Mouse (Mus musculus): ENCODE results near the gene Ccnd3. TPM values are rescaled to one million over a fixed set of nuclear protein-coding genes. Genes with fewer than 3 reads are reported as not detected.

Gene Ccnd3
- polyA plus RNA-seq, 1 experiment from 2014 or later: 301 TPM

DNA sequence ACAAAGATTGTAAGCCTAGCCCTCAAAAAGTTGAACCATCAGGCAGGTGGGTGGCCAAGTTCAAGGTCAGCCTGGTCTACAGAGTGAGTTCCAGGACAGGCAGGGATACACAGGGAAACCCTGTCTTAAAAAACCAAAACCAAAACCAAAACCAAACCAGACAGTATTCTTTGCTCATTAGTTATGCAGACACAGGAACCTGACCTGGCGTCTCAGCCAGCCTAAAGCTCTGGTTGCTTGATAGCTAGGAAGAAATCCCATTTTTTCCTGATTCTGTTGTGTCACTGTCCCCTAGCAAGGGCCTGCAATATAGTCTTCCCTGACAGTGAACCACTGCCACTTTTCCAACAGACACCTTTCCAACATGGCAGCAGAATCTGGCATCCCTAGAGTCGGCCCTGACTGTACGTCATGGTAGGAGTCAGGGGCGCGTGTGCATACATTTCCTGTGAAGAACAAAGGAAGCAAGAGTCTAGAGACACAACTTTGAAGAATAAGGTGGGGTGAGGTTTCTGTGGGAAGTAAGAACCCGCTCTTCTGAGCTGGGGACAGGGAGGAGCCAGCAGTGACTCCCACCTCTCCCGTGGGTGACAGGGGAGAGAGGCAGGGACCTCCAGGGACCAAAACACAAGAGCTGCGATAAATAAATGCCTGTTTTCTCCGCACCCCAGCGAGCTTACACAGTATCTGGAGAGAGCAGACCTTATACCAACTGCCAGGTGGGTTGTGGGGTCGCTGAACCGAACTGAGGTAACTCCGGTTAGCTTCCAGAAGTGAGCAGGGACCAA, 95.9 kb downstream of the Ccnd3 start:
- Histone ChIP-seq H3K4me3 (ENCODE audit: low read length) (no peak overlapping the region), H3K4me2 (replicated peaks; ENCODE audit: low read depth, low read length) (no peak overlapping the region), H3K9me3 (ENCODE audit: low read length) (no peaks in the 10 kb centered on the region), H3K36me3 (ENCODE audit: insufficient read depth, low read length) (peaks cover 62% of the 10 kb centered on the region), H3K4me1 (ENCODE audit: insufficient read depth, low read length) (peaks cover 35% of the 10 kb centered on the region), H3K27me3 (ENCODE audit: insufficient read depth, low read length) (no peaks in the 10 kb centered on the region), H3K27ac (ENCODE audit: low read length) (no peak overlapping the region), H3K9ac (replicated peaks; ENCODE audit: low read length) (no peak overlapping the region)
- ATAC-seq (ENCODE audit: low FRiP score, low TSS enrichment): no peak
- 82% methylated on average over 13 of the region's 13 CpGs for WGBS

DNA sequence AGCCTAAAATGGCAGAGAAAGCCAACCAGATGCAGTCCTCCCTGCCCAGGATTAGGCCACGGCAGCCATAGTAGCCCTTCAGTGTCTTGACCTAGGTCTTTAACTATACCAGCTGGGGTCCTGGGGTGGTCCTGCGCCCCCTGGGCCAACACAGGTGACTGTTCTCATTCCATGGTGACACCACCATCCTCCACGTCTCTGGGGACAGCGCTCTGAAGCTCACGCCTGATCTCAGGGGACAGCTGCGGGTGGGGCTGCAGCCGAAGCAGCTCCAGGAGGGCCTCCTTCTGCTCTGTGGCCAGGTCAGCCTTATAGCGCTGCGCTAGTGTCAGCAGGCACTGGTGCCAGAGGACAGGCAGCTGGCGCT, 96.5 kb downstream of the Ccnd3 start:
- ATAC-seq (ENCODE audit: low FRiP score, low TSS enrichment): no peak
- Histone ChIP-seq H3K27ac (ENCODE audit: low read length) (no peak overlapping the region), H3K27me3 (ENCODE audit: insufficient read depth, low read length) (no peaks in the 10 kb centered on the region), H3K4me3 (ENCODE audit: low read length) (no peak overlapping the region), H3K36me3 (ENCODE audit: insufficient read depth, low read length) (peaks cover 66% of the 10 kb centered on the region), H3K4me2 (replicated peaks; ENCODE audit: low read depth, low read length) (no peak overlapping the region), H3K9ac (replicated peaks; ENCODE audit: low read length) (no peak overlapping the region), H3K9me3 (ENCODE audit: low read length) (no peaks in the 10 kb centered on the region), H3K4me1 (ENCODE audit: insufficient read depth, low read length) (peaks cover 29% of the 10 kb centered on the region)
- 84% methylated on average over 10 of the region's 10 CpGs for WGBS

DNA sequence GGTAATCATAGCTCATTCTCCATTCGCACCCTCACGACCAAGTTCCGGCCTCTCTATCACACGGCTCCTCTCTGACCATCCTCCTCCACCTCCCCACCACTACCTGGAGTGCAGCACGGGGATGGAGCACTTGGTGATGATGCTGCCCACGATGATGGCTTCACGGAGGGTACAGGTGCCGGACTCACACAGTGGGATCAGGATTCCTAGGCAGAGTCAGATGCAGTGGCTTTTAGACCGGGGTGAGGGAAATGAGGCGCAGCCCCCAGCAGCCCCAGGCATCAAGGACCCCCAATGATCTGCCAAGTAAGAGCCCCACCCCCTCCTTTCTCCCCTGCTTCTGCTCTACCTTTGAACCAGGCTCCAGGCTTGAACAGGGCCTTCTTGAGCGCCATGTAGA, 97.4 kb downstream of the Ccnd3 start:
- Histone ChIP-seq H3K4me3 (ENCODE audit: low read length) (no peak overlapping the region), H3K27me3 (ENCODE audit: insufficient read depth, low read length) (no peaks in the 10 kb centered on the region), H3K27ac (ENCODE audit: low read length) (no peak overlapping the region), H3K4me2 (replicated peaks; ENCODE audit: low read depth, low read length) (no peak overlapping the region), H3K9me3 (ENCODE audit: low read length) (no peaks in the 10 kb centered on the region), H3K9ac (replicated peaks; ENCODE audit: low read length) (no peak overlapping the region), H3K4me1 (ENCODE audit: insufficient read depth, low read length) (peaks cover 20% of the 10 kb centered on the region), H3K36me3 (ENCODE audit: insufficient read depth, low read length) (peaks cover 70% of the 10 kb centered on the region)
- WGBS: 91% methylated on average over 11 of the region's 11 CpGs
- ATAC-seq (ENCODE audit: low FRiP score, low TSS enrichment): no peak

DNA sequence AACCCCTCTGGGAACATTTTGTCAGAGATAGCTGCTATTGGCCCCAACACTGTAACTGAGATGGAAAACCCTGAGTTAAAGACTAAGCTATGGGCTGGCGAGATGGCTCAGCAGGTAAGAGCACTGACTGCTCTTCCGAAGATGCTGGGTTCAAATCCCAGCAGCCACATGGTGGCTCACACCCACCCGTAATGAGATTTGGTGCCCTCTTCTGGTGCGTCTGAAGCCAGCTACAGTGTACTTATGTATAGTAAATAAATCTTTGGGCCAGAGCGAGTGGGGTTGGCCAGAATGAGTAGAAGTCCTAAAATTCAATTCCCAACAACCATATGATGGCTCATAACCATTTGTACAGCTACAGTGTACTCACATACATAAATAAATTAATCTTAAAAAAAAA, 101.4 kb downstream of the Ccnd3 start:
- no peaks in the 10 kb centered on the region for H3K9me3 ChIP-seq (ENCODE audit: low read length)
- no peak overlapping the region for H3K27ac ChIP-seq (ENCODE audit: low read length)
- ATAC-seq (ENCODE audit: low FRiP score, low TSS enrichment): no peak
- peaks cover 47% of the 10 kb centered on the region for H3K36me3 ChIP-seq (ENCODE audit: insufficient read depth, low read length)
- 65% methylated on average over 5 of the region's 5 CpGs for WGBS
- no peak overlapping the region for H3K9ac ChIP-seq (replicated peaks; ENCODE audit: low read length)
- H3K4me3 ChIP-seq (ENCODE audit: low read length): no peak overlapping the region
- peaks cover 10% of the 10 kb centered on the region for H3K4me1 ChIP-seq (ENCODE audit: insufficient read depth, low read length)
- no peaks in the 10 kb centered on the region for H3K27me3 ChIP-seq (ENCODE audit: insufficient read depth, low read length)
- no peak overlapping the region for H3K4me2 ChIP-seq (replicated peaks; ENCODE audit: low read depth, low read length)

DNA sequence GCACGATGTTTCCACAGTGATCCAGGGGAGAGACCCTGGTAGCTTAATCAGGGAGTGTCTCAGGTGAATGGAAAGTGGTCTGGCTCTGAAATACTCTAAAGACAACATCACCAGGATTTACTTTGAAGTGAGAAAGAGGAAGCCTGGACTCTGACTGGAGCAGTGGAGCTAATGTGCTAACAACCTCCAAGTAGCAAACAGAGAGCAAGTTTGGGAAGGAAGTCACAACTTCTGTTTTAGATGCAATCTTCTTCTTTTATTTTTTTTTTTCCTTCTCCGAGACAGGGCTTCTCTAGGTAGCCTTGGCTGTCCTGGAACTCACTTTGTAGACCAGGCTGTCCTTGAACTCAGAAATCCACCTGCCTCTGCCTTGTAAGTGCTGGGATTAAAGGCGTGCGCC, 104.3 kb downstream of the Ccnd3 start:
- no peak for ATAC-seq (ENCODE audit: low FRiP score, low TSS enrichment)
- no peaks in the 10 kb centered on the region for H3K27me3 ChIP-seq (ENCODE audit: insufficient read depth, low read length)
- H3K9ac ChIP-seq (replicated peaks; ENCODE audit: low read length): no peak overlapping the region
- peaks cover 24% of the 10 kb centered on the region for H3K36me3 ChIP-seq (ENCODE audit: insufficient read depth, low read length)
- no peak overlapping the region for H3K4me2 ChIP-seq (replicated peaks; ENCODE audit: low read depth, low read length)
- WGBS: 91% methylated on average over 4 of the region's 4 CpGs
- H3K9me3 ChIP-seq (ENCODE audit: low read length): no peaks in the 10 kb centered on the region
- H3K4me1 ChIP-seq (ENCODE audit: insufficient read depth, low read length): peaks cover 20% of the 10 kb centered on the region
- no peak overlapping the region for H3K27ac ChIP-seq (ENCODE audit: low read length)
- H3K4me3 ChIP-seq (ENCODE audit: low read length): no peak overlapping the region

DNA sequence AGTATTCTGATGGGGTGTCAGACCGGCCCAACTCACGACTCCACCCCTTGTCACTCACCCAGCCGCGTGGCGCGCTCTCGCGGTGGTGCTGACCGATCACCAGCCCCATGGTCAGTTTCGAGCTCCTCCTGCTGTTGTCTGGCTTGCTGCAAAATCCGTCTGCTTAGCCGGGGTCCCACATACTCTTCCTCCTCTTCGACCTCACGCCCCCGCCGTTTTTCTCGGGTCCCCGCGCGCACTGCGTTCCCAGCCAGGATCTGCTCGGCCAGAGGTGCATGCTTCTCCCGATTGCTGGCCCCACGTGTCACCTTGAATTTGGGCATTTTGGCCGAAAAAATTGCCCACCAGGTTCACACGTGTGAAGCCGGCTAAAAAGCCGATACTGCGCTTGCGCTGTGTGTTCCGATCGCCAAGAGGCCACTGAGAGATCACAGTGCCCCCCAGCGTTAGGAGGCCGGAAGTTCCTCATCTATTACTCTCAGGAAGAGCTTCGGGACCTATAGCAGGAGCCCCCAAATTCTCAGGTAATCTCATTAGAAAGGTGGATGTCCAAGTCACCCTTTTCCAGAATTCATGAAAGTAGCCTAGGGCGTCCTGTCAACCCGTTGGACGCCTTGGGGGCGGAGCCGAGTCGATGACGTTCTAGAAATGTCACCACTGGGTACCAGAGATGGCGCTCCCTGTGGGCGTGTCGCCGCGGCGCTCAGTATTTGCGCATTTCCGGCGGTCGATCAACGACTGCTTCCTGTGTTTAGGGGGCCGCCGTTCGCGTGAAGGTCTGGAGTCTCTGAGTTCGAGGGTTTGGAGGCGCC, 106.2 kb downstream of the Ccnd3 start, which contains the start of the genes Bysl, Med20 and Gm20517:
Gene Bysl, minus strand, starts transcription at position 644 of the 812 bp plus-strand sequence.
Gene Med20, plus strand, starts transcription at position 734 of the 812 bp plus-strand sequence.
Gene Gm20517, plus strand, starts transcription at position 741 of the 812 bp plus-strand sequence.
- peak within 1 kb of the TSS; percentile 89 for H3K4me2 ChIP-seq (replicated peaks; ENCODE audit: low read depth, low read length)
- peak within 1 kb of the TSS; percentile 82 for H3K9ac ChIP-seq (replicated peaks; ENCODE audit: low read length)
- H3K36me3 ChIP-seq (ENCODE audit: insufficient read depth, low read length): peaks cover 12% of the 10 kb centered on the region; the same call in 1 of the 2 replicates
- under 1% methylated on average over 59 of the region's 59 CpGs for WGBS
- peaks cover 20% of the 10 kb centered on the region for H3K4me1 ChIP-seq (ENCODE audit: insufficient read depth, low read length)
- H3K27ac ChIP-seq (ENCODE audit: low read length): peak within 1 kb of the TSS; percentile 52
- ATAC-seq (ENCODE audit: low FRiP score, low TSS enrichment): peak; percentile 94
- no peaks in the 10 kb centered on the region for H3K9me3 ChIP-seq (ENCODE audit: low read length)
- H3K27me3 ChIP-seq (ENCODE audit: insufficient read depth, low read length): no peaks in the 10 kb centered on the region
- H3K4me3 ChIP-seq (ENCODE audit: low read length): peak within 1 kb of the TSS; percentile 90

DNA sequence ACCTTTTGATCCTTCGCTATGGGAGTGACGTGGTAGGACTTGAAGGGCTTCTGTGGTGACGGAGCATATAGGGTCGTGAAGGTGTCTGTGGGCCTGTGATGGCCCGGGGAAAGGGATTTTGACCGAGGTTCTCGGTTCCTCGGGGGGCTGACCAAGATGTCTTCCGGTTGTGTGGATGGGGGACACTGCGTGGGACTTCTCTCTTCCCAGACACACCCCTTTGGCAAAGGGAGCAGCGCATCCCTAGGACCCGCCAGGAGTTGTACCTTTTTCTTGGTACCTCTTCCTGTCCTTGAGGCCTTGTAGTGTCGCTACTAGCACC, 106.8 kb downstream of the Ccnd3 start:
- 0% methylated on average over 13 of the region's 13 CpGs for WGBS
- H3K9me3 ChIP-seq (ENCODE audit: low read length): no peaks in the 10 kb centered on the region
- H3K4me2 ChIP-seq (replicated peaks; ENCODE audit: low read depth, low read length): peak overlapping the region; percentile 89
- peak overlapping the region; percentile 82 for H3K9ac ChIP-seq (replicated peaks; ENCODE audit: low read length)
- peaks cover 20% of the 10 kb centered on the region for H3K4me1 ChIP-seq (ENCODE audit: insufficient read depth, low read length)
- peak; percentile 2; the same call in 1 of the 2 replicates for ATAC-seq (ENCODE audit: low FRiP score, low TSS enrichment)
- peaks cover 9% of the 10 kb centered on the region; the same call in 1 of the 2 replicates for H3K36me3 ChIP-seq (ENCODE audit: insufficient read depth, low read length)
- peak overlapping the region; percentile 90 for H3K4me3 ChIP-seq (ENCODE audit: low read length)
- no peak overlapping the region for H3K27ac ChIP-seq (ENCODE audit: low read length)
- no peaks in the 10 kb centered on the region for H3K27me3 ChIP-seq (ENCODE audit: insufficient read depth, low read length)

DNA sequence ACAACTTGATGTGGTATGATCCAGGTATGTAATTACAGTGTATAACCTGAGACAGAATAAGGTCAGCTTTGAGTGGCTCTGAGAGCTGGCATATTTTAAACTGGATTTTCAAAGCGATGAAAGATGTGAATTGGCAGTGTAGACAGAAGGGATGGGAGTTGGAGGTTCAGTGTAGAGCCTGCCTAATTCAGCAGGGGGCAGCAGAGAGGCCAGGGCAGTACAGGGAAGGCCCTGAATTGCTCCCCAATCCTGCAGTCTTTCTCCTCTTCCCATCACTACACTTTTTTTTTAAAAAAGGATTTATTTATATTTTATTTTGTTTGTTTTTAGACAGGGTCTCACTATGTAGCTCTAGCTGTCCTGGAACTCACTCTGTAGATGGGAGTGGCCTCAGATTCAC, 109.2 kb downstream of the Ccnd3 start:
- 88% methylated on average over 1 of the region's 1 CpGs for WGBS
- ATAC-seq (ENCODE audit: low FRiP score, low TSS enrichment): no peak
- Histone ChIP-seq H3K4me2 (replicated peaks; ENCODE audit: low read depth, low read length) (no peak overlapping the region), H3K9ac (replicated peaks; ENCODE audit: low read length) (no peak overlapping the region), H3K36me3 (ENCODE audit: insufficient read depth, low read length) (peaks cover 20% of the 10 kb centered on the region), H3K27ac (ENCODE audit: low read length) (no peak overlapping the region), H3K27me3 (ENCODE audit: insufficient read depth, low read length) (no peaks in the 10 kb centered on the region), H3K4me3 (ENCODE audit: low read length) (no peak overlapping the region), H3K9me3 (ENCODE audit: low read length) (no peaks in the 10 kb centered on the region), H3K4me1 (ENCODE audit: insufficient read depth, low read length) (peaks cover 20% of the 10 kb centered on the region)

DNA sequence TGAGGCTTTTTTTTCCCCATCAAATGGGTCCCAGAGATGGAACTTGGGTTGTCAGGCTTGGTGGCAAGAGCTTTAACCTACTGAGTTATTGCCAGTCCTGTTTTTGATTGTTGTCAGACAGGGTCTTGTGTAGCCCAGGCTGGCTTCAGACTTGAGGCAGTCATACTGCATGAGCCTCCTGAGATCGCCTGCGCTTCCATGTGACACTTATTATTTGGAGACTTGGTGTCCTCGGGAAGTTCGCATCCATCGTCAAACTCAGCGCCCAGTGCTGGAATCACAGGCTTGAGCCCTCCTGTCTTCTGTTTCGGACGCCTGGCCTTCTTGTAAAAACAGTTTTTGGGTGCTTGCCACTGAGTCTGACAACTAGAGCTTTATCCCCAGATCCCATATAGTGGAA, 111.3 kb downstream of the Ccnd3 start:
- H3K4me1 ChIP-seq (ENCODE audit: insufficient read depth, low read length): peaks cover 10% of the 10 kb centered on the region
- no peak for ATAC-seq (ENCODE audit: low FRiP score, low TSS enrichment)
- no peak overlapping the region for H3K9ac ChIP-seq (replicated peaks; ENCODE audit: low read length)
- no peak overlapping the region for H3K27ac ChIP-seq (ENCODE audit: low read length)
- H3K4me2 ChIP-seq (replicated peaks; ENCODE audit: low read depth, low read length): no peak overlapping the region
- peaks cover 30% of the 10 kb centered on the region for H3K36me3 ChIP-seq (ENCODE audit: insufficient read depth, low read length)
- 93% methylated on average over 8 of the region's 8 CpGs for WGBS
- H3K9me3 ChIP-seq (ENCODE audit: low read length): no peaks in the 10 kb centered on the region
- H3K4me3 ChIP-seq (ENCODE audit: low read length): no peak overlapping the region
- H3K27me3 ChIP-seq (ENCODE audit: insufficient read depth, low read length): no peaks in the 10 kb centered on the region

DNA sequence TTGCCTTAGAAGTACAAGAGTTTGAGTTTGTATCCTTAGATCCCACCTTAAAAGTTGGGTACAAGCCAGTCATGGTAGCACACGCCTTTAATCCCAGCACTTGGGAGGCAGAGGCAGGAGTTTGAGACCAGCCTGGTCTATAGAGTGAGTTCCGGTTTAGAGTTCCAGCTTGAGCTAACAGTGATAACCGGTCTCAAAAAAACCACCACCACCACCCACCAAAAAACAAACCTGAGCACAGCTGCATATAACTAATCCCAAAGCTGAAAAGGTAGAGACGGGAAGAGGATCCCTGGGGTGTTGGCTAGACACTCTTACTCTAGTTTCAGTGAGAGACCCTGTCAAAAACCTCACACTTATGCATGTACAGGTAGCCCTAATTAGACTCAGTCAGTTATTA, 111.8 kb downstream of the Ccnd3 start:
- H3K4me2 ChIP-seq (replicated peaks; ENCODE audit: low read depth, low read length): no peak overlapping the region
- 92% methylated on average over 4 of the region's 4 CpGs for WGBS
- H3K27ac ChIP-seq (ENCODE audit: low read length): no peak overlapping the region
- no peaks in the 10 kb centered on the region for H3K27me3 ChIP-seq (ENCODE audit: insufficient read depth, low read length)
- ATAC-seq (ENCODE audit: low FRiP score, low TSS enrichment): no peak
- H3K36me3 ChIP-seq (ENCODE audit: insufficient read depth, low read length): peaks cover 33% of the 10 kb centered on the region
- no peak overlapping the region for H3K9ac ChIP-seq (replicated peaks; ENCODE audit: low read length)
- no peaks in the 10 kb centered on the region for H3K9me3 ChIP-seq (ENCODE audit: low read length)
- peaks cover 10% of the 10 kb centered on the region for H3K4me1 ChIP-seq (ENCODE audit: insufficient read depth, low read length)
- H3K4me3 ChIP-seq (ENCODE audit: low read length): no peak overlapping the region

Data from kidney, embryonic 16.5 days (tissue).